Mouse (Mus musculus) lung, adult 2 months (tissue): Measurements from ENCODE around the gene Ccdc177. TPM values are rescaled to one million over a fixed set of nuclear protein-coding genes. Genes with fewer than 3 reads are reported as not detected.

Experiments used
- DNase-seq: peaks from one replicate; pipeline ENCODE4 v3.0.0; 2022
- H3K4me1 ChIP-seq: fragments of 200-500 bp; 2 replicates; pipeline ENCODE4 v1.6.1; 2011; ENCODE audit warnings: low read length; ENCODE audit not compliant: control insufficient read depth, insufficient read depth
- H3K4me3 ChIP-seq: fragments of 200-500 bp; replicated peaks from 2 replicates; pipeline ENCODE3; 2011; ENCODE audit warnings: low read depth, mild to moderate bottlenecking, control low read depth, low read length; ENCODE audit errors: extremely low read depth
- CTCF ChIP-seq: fragments of 200-500 bp; IDR thresholded peaks from 2 replicates; pipeline ENCODE4 v1.5.1; 2011; ENCODE audit warnings: mild to moderate bottlenecking, low read length, control low read depth; ENCODE audit not compliant: insufficient read depth
- POLR2A ChIP-seq: fragments of 200-500 bp; IDR thresholded peaks from 2 replicates; pipeline ENCODE4 v1.6.1; 2011; ENCODE audit warnings: low read depth, mild to moderate bottlenecking, control low read depth, low read length, borderline replicate concordance; ENCODE audit errors: extremely low read depth
- WGBS: fragments of 180-500 bp; shearing (Covaris S2); methylation state at CpG from one replicate; pipeline ENCODE4 v1.1.7; 2018; 5-methylcytosine and 5-hydroxymethylcytosine counted together
- polyA plus RNA-seq: library from polyadenylated mRNA; depleted of rRNA; stranded (reverse); fragments of >200 nt; gene quantifications from 2 replicates; pipeline ENCODE4 v1.2.3, GENCODE M21; 2012

The Ccdc177 gene
- polyA plus RNA-seq, 1 experiment: not detected

DNA sequence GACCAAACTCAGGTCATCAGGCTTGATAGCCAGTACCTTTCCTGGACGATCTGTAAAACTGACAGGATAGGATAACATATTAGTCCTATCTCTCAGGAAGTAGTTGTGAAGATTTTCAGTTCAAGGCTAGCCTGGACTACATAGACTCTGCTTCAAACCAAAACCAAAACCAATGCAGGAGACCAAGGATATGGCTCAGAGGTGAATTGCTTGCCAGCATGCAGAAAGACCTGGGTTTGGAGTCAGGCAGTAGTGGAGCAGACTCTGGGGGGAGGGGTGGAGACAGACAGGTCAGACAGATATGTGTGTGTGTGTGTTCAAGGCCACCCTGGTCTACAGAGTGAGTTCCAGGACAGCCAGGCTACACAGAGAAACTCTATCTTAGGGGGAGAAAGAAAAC is 26.1 kb upstream of the Ccdc177 start:
- 67% methylated on average over 1 of the region's 1 CpGs for WGBS
- TF ChIP-seq CTCF (no peak), POLR2A (no peak)
- Histone ChIP-seq H3K4me3 (no peak overlapping the region), H3K4me1 (peaks cover 4% of the 10 kb centered on the region; the same call in 1 of the 2 replicates)
- DNase-seq: no peak

DNA sequence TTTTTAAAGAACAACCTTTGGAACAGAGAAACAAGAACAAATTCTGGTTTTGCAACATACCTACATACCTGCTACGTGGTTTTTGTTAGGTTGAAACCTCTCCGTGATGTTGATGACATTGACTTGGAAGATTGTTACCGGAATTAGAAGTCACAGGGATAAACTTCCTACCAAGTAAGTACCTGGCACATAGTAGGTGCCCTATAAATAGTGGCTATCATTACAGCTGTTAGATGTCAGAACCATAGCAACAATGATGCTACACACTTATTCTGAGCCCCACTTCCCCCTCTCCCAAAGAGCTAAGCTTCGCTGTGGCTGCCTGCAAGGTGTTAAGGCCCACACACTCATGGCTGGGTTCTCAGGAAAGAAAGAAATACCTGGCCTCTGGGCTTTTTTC is 25.1 kb upstream of the Ccdc177 start:
- TF ChIP-seq CTCF: no peak
- no peak for TF ChIP-seq POLR2A
- 89% methylated on average over 4 of the region's 4 CpGs for WGBS
- no peak for DNase-seq
- H3K4me1 ChIP-seq: peaks cover 4% of the 10 kb centered on the region; the same call in 1 of the 2 replicates
- H3K4me3 ChIP-seq: no peak overlapping the region

DNA sequence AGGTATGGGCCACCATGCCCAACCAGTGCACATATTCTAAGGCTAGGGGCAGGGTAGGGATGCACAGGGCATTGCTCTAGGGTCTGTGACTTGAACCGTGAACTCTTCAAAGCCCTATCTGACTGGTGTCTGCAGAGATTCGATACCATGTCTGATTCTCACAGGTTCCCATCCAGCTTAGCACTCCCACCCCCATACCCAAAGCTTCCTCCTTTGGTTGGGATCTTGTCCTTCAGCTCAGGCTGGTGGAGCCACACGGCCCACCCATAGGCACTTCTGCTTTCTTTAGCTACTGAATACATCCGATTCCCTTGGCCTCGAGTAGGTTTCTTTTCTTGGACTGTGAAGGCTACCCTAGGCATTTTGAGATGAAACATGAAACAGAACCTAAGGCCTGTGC is 24.5 kb upstream of the Ccdc177 start:
- TF ChIP-seq CTCF: no peak
- TF ChIP-seq POLR2A: no peak
- Histone ChIP-seq H3K4me1 (peaks cover 3% of the 10 kb centered on the region; the same call in 1 of the 2 replicates), H3K4me3 (no peak overlapping the region)
- no peak for DNase-seq
- 84% methylated on average over 5 of the region's 5 CpGs for WGBS

DNA sequence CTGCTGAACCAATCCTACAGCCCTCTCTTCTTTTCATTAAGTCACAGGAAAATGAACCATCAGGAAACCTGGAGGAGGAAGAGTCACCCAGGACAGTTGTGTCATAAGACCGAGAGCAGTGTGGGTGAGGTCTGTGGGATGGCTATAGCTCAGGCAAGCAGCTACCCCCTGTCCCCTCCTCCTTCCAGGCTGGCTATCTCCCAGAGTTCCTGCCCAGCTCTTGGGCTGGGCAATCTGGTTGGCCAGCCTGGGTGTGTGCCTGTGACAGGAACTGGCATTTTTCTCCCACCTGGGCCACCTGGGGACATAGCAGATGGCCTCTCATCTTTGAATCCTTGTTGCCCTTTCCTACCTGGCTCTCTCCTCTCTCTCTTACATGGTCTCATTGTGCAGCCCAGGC is 23.4 kb upstream of the Ccdc177 start:
- 83% methylated on average over 1 of the region's 1 CpGs for WGBS
- no peak overlapping the region for H3K4me3 ChIP-seq
- no peaks in the 10 kb centered on the region for H3K4me1 ChIP-seq
- TF ChIP-seq POLR2A (no peak), CTCF (no peak)
- no peak for DNase-seq

DNA sequence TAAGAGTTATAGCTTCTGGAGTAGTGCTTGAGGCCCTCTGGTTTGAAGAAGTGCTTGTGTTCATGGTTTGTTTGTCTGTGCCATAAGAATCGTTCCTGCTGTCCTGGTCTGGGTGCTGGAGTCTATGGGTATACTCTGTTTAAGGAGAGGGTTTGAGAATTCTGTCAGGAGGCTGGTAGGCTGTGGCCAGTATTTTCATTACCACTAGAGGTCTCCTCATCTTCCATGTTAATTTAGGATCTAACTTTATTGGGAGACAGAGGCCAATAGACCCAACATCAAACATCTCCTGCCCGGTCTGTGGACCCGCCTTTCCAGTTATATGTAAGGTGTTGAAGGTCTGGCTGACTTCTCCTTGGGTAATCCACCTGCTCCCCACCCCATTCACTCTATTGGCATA is 22.4 kb upstream of the Ccdc177 start:
- no peak for DNase-seq
- TF ChIP-seq CTCF: 0 out of 2 replicates have a peak, but pooled peaks have one; percentile 7
- TF ChIP-seq POLR2A: no peak
- no peak overlapping the region for H3K4me3 ChIP-seq
- H3K4me1 ChIP-seq: no peaks in the 10 kb centered on the region
- 30% methylated on average over 3 of the region's 3 CpGs for WGBS

- Histone ChIP-seq H3K4me3 (no peak overlapping the region), H3K4me1 (no peaks in the 10 kb centered on the region)
- TF ChIP-seq POLR2A: no peak
- TF ChIP-seq CTCF: no peak
- DNase-seq: no peak
- WGBS: 63% methylated on average over 3 of the region's 3 CpGs
Observed at GRCm38 (mm10) chr12:80782190-80782589, 21.7 kb upstream of the Ccdc177 start.

GRCm38 (mm10) chr12:80779760-80780159 is 19.3 kb upstream of the Ccdc177 start:
- no peak for DNase-seq
- TF ChIP-seq CTCF (no peak), POLR2A (no peak)
- WGBS: 85% methylated on average over 4 of the region's 4 CpGs

GRCm38 (mm10) chr12:80778188-80778936 is 17.9 kb upstream of the Ccdc177 start:
- WGBS: 67% methylated on average over 16 of the region's 16 CpGs

More at GRCm38 (mm10) chr12:80779760-80780159, 19.3 kb upstream of the Ccdc177 start:
- no peaks in the 10 kb centered on the region; the same call in 1 of the 2 replicates for H3K4me1 ChIP-seq
- H3K4me3 ChIP-seq: no peak overlapping the region

DNA sequence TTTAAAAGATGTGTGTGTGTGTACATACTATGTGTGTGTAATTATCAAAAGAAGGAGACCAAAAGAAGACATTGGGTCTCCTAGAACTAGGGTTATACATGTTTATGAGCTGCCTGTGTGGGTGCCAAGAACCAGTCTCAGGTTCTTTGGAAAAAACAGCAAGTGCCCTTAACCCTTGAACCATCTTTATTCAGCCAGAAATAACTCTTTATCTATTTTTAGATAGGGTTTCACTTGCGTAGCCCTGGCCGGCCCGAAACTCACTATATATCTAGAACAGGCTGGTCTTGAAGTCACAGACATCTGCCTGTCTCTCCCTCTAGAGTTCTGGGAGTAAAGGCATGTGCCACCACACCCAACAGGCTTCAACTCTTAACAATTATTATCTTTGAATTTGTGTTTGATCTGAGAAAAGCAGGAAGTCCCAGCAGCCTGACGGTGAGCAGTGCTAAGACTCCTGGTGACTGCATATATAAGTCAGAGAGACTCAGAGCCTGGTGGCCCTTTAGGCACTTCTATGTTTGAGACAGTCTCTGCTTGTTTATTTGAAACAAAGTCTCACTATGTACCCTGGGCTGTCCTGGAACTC is 15.7 kb upstream of the Ccdc177 start:
- no peak for TF ChIP-seq POLR2A
- no peak for TF ChIP-seq CTCF
- Histone ChIP-seq H3K4me1 (no peaks in the 10 kb centered on the region; the same call in 1 of the 2 replicates), H3K4me3 (no peak overlapping the region)
- no peak for DNase-seq
- WGBS: 61% methylated on average over 4 of the region's 4 CpGs

More at GRCm38 (mm10) chr12:80778188-80778936, 17.9 kb upstream of the Ccdc177 start:
- Histone ChIP-seq H3K4me1 (no peaks in the 10 kb centered on the region; the same call in 1 of the 2 replicates), H3K4me3 (no peak overlapping the region)
- no peak for DNase-seq
- TF ChIP-seq CTCF (no peak), POLR2A (no peak)

DNA sequence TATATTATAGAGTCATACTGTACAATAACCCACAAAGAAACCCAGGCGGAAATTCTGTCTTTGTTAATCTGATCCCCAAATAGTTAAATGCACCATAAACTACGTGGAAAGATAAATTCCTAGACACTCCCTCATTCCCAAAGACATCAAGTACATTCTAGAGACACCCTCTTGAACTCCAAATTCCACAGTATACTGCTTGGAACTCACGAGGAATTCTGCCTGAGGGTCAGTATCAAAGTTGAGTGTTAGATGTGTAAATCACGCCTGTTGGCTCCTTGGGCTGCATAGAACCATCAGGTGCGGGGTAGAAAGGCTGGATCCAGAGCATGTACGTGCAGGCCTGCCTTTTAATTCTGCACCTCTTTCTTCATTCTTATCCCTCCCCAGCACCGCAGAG is 14.3 kb upstream of the Ccdc177 start:
- TF ChIP-seq CTCF: no peak
- no peak for TF ChIP-seq POLR2A
- no peak overlapping the region for H3K4me3 ChIP-seq
- no peak for DNase-seq
- H3K4me1 ChIP-seq: no peaks in the 10 kb centered on the region; the same call in 1 of the 2 replicates
- WGBS: 74% methylated on average over 7 of the region's 7 CpGs
